Mouse (Mus musculus) embryonic fibroblast, embryonic 13.5 days (primary cell): Measurements from ENCODE around the gene Aprt.

Experiments
- CTCF ChIP-seq: IDR thresholded peaks from 2 replicates; pipeline ENCODE4 v1.5.1; 2011; ENCODE audit warnings: mild to moderate bottlenecking, control low read depth, low read length, moderate library complexity, borderline replicate concordance; ENCODE audit not compliant: insufficient read depth
- POLR2A ChIP-seq: IDR thresholded peaks from 2 replicates; pipeline ENCODE4 v1.6.1; 2011; ENCODE audit warnings: low read depth, mild to moderate bottlenecking, control low read depth, low read length, moderate library complexity

- TF ChIP-seq CTCF (no peak), POLR2A (no peak)
These were observed 4.9 kb downstream of the Aprt start for GRCm38 (mm10) chr8:122571750-122572267.
